Mouse (Mus musculus) inflammation-experienced regulatory T-cells, adult 6 months (primary cell): ENCODE results near the gene Ppp1r14c. TPM values are rescaled to one million over a fixed set of nuclear protein-coding genes. Genes with fewer than 3 reads are reported as not detected.

ENCODE experiments used
- ATAC-seq: one replicate; pipeline ENCODE4 v1.8.0; 2017
- polyA plus RNA-seq, 3 experiments: library from polyadenylated mRNA; unstranded; fragments of 100-300 nt; shearing (Covaris generic); gene quantifications; one replicate each; pipeline ENCODE4 v1.2.1; 2017

Ppp1r14c gene
- under 1 TPM; 0.21 to 0.70 (median 0.37) TPM for polyA plus RNA-seq

DNA sequence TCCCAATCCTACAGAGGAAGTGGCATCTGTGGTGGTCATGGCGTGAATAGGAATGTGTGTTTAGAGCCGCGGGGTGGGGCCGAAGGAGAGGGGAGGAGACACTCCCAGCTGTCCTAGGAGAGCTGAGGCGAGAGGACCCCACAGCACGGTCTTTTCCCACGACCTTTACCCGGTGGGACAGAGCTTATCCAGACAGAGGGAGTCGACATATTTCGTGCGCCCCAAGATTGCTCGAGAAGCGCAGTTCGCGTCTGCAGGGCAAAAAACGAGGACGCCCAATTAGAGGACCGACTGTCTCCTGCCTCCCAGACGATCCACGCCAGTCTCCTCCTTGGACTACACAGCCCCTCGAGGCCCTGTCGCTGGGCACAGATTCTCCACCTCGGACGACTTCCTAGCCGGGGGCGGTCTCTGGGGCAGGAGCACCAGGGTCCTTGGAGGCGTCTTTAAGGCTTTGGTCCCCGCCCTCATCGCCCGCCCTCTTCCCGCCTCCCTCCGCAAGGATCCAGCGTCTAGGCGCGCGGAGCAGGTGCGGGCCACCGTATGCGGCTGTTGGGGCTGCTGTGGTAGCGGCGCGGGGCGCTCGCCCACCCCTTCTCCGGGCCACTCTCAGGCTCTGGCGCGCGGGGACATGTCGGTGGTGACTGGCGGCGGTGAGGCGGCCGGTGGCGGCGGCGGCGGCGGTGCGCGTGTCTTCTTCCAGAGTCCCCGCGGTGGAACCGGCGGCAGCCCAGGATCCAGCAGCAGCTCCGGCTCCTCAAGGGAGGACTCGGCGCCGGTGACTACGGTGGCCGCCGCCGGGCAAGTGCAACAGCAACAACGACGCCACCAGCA, at the start of gene Ppp1r14c:
Gene Ppp1r14c, plus strand, starts transcription at position 22 of the 834 bp plus-strand sequence.
- no peak for ATAC-seq

DNA sequence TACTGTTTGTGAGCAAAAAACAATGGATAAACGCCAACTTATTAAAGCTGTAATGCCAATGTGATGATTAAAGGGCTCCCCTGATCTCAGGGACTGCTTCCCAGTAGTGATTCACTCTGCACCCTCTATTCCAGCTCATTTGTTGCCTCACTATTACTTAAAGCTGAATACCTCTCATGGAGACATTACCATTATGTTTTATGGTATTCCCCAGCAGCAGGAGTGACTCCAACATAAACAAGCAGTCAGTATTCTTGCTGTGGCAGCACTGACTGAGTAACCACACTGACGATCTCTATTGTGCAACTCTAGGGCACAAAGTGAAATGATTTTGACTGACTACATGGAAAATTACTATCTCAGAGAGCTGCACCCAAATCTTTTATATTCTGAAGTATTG, 44.5 kb upstream of the Ppp1r14c start:
- ATAC-seq: no peak

- ATAC-seq: no peak
Measured at GRCm38 (mm10) chr10:3325447-3325846, 40.4 kb upstream of the Ppp1r14c start.

DNA sequence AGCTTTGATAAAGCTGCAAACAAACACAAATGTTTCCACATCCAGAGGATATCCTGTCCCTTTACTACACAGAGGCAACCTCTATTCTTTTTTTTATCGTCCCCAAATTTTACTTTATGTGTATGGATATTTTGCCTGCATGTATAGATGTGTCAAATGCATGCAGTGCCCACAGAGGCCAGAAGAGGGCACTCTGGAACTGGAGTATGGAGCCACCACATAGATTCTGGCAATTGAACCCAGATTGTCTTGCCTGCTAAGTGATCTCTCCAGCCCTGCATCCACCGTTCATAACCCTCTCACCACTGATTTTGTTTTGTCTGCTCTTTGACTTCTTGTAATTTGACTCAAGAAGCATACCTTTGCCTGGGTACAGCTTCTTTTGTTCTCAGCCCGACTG, 33.0 kb upstream of the Ppp1r14c start:
- peak; percentile 46 for ATAC-seq

GRCm38 (mm10) chr10:3334570-3334969, 31.3 kb upstream of the Ppp1r14c start:
- peak; percentile 43 for ATAC-seq

- no peak for ATAC-seq
Measured at GRCm38 (mm10) chr10:3336729-3337329, 29.0 kb upstream of the Ppp1r14c start.

GRCm38 (mm10) chr10:3337330-3337901, 28.4 kb upstream of the Ppp1r14c start:
- ATAC-seq: no peak

DNA sequence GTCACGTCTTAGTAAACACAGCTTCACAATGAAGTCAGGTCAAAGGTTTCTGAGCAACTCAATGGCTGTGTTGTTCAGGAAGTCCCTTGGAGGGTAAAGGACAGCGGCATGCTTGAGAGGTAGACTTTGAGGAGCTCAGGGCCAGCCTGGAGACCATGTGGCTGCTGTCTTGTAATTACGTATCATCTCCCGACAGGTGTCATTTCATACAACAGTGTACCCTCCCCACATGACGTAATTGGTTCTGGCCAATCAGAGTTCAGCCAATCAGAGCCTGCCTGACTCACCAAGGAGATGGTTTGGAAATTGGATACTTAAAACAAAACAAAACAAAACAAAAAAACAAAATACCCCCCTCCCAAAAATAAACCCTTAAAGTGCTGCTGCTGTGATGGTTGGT, 20.2 kb upstream of the Ppp1r14c start:
- ATAC-seq: no peak

DNA sequence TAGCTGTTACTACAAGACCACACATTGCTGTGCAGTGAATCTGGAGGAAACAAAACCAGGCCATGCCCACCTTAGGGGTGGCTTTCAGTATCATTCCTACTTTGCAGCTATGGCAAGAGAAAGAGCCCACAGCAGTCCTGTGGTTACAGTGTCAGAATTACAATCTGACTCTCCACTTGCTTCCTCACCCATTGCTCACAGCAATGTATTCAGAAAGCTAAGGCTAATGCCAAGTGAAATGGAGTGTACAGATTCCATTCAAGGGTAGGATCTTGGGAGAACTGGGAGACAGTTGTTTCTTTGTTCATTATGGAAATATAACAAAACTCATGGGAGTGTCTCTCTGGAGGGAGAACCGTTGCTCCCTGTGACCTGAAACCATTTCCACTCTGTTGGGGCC, 6.3 kb upstream of the Ppp1r14c start:
- ATAC-seq: no peak

- no peak for ATAC-seq
Measured at GRCm38 (mm10) chr10:3365671-3366035, 204 bp upstream of the Ppp1r14c start.

DNA sequence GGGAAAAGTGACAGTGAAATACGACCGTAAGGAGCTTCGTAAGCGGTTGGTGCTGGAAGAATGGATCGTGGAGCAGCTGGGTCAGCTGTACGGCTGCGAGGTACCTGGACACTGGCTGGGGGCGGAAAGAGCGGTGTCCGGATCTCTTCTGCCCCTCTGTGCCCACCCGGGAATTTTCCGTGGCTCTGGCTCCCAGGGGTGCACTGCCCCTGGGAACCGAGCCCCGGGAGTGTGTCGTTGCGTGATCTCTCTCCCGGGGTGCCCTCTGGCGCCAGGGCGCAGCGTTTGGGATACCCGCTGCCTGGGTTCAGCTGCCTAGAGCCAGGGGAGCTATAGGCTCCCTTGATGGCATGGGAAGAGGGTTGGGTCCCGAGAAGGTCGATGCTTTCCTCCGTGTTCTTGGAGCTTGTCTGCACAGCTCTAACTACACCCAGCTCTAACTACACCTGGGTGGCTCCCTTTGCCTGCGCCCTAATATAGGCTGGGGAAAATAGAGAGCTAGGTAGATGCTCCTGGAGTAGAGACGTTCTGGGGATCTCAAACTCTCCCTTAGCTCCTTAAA, 1.1 kb downstream of the Ppp1r14c start:
- no peak for ATAC-seq

DNA sequence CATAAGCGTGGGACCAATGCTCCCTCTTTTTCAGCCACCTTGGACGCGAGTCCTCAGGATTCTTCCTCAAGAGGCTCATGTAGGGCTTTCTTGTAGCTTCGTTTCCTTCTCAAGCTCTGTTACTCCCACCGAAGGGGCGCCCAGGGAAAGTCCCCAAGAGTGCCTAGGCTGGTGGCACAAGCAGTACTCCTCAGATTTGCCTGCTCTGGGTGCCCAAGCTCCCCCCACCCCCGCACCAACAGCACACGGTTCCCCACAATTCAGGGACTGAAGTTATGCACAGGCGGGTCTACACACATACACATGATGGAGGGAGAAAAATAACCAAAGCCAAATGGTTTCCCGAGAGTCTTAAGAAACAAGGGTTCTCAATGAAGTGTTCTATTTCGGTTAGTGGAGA, 1.6 kb downstream of the Ppp1r14c start:
- ATAC-seq: no peak

DNA sequence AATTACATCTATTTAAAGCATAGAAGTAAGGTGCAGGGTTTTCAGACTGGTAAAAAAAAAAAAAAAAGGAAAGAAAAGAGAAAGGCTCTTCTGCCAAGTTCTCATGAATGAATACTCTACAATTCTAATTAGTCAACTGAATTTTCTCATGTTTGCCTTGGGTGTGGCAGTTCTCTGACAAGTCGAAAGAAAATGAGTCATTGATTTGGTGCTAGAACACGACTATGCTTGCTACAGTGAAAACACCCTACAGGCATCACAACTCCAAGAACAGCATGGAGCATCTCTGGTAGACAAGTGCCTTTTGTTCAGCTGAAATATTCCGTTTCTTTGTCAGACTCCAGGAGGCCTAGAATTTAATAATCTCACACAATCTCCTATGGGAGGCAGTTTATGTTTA, 17.3 kb downstream of the Ppp1r14c start:
- ATAC-seq: no peak

DNA sequence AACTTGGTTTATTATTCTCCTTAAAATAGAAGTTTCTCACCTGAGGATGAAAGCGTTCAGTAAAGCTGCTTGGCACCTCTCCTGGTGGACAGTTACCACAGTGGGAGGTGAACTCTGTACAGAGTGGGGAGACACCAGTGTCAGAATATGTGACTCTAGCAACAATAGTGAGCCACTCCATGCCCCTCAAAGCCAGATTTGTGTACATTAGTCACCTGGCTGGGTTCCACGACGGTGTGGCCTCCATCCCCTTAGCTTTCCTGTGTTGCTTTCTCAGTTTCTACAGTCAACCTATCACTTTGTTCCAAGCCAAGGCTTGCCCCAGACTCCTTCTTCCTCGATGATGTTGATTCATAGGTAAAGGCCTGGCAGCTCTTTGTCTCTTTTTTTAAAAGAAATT, 26.4 kb downstream of the Ppp1r14c start:
- ATAC-seq: no peak

DNA sequence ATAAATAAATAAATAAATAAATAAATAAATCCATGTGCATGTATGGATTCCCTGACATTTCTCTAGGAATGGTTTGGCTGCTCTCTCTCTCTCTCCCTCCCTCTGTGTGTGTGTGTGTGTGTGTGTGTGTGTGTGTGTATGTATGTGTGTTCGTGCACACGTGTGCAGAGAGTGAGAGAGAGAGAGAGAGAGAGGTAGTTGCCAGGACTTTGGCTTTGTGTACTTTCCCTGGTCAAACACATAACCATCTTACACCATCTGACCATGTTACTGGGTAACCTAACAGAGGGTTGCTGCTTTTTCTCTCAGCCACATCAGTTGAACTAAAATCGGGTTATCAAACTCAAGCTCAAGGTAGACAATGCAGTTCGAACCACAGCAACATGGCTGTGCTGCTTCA, 27.7 kb downstream of the Ppp1r14c start:
- no peak for ATAC-seq

- no peak for ATAC-seq
Measured at GRCm38 (mm10) chr10:3394193-3394592, 28.3 kb downstream of the Ppp1r14c start.

DNA sequence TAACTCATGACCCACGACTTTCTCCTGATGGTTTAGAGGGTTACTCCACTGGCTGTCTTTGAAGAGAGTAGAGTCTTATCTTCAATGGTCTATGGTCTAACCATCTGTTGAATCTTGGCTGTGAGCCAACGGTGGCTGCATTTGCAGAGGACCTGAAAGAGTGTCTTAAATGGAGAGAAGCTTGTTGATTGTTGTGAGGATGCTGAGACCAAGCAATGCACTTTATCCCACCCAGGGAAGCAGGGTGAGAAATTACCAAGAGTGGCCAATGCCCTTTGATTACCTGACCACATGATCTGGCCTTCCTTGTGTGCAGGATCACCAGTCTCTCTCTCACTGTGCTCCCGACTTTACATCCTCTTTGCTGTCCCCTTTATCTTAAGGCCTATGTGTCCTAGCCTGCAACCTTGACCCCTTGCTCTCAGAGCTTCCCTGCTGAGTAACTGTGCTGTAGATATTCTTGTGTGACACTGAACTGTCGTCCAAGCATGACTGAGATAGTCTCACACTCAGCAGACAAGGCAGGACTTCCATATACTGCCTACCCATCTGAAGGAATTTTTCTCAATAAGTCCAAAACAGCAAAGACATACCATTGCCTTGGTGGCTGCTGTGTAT, 28.9 kb downstream of the Ppp1r14c start:
- ATAC-seq: no peak

DNA sequence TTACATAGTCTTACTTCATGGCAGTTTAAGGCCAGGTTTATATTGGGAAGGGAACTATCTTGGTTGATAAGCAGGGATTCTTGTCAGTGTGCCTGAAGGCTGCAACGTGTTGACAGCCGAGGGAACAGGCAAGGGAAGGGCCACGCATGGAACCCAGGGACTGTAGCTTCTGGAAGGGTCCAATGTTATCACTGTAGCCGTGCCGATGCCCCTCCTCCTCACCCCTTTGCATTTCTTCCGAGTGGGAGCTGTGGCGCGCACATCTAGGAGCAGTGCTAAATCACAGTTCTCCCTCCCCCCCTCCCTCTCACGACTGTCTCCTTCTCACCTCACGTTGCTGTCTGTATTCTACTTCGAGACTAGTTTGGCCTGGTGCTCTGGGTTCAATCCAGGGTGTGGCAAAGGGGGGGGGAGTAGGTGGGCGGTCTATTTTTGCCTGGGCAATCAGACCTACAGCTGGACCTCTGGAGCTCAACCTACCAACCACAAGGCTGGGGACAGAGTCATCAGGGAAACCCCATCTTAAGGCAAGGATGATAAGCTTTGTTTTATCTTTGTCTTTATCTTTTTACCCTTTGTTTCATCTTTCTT, 29.6 kb downstream of the Ppp1r14c start:
- no peak for ATAC-seq

DNA sequence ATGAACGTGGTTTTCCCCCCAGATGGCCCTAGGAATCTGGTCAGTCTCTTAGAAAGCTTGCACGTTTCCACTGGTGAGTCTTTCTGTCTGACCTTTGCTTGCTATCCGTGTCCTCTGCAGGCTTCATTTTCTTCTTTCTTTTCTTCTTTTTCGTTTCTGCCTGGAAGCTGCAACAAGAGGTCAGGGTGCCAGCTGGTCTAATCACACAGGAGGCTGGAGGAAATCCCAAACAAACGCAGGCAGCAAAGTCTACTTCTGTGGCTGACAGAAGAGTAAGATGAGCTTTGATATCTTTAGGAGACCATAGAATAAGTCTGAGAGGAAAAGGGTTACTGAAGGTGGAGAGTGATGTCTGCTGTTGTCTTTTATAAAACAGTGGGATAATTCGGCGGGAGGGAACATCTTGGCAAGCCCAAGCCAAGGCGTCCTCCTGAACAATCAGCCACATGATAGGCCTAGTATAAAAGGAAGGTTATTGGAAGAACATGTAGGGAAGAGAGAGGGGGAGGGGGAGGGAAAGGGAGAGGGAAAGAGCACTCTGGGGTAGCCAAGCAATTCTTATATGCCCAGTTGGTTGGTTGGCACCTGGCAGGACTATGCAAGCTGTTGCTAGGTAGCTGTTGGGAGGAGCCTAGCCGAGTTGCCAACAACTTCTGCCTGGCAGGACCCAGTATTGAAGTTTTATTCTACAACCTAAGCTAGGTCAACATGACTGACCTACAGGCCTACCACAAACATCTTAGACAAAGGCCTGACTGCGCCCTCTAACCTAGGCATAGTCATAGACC, 30.3 kb downstream of the Ppp1r14c start:
- no peak for ATAC-seq

DNA sequence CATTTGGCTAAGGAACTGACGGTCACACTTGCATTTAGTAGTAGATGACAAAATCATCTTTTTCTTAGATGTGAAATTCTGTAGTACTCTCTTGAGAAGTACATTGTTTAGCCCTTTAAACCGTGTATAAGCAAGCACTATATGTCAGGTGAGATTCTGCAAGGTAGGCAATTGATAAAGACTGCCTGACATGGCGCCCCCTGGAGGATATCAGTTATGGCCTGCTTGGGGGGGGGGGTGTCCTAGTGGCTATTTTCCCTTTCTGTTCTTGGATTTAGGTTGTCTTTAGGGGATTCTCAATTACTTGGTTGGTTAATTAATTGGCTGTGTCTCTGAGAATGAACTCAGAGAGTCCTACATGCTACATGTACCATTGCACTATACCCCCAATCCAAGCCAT, 31.5 kb downstream of the Ppp1r14c start:
- no peak for ATAC-seq

GRCm38 (mm10) chr10:3398051-3398450, 32.2 kb downstream of the Ppp1r14c start:
- ATAC-seq: no peak

DNA sequence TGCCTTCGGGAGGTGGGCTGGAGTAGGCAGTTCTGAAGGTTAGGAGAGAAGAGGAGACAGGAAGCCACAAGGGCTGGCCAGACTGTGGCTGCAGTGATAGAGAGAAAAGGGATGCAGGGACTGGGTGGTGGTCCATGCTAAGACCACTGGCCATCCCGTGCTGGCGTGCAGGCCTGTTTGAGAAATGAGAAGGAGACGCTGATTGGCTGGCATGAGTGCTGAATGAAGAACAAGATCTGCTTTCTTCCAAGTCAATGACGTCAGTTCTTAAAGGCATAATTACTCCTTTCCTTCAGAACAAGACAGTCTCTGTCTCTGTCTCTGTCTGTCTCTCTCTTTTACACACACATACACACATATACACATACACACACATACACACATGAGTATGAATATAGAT, 36.4 kb downstream of the Ppp1r14c start:
- ATAC-seq: no peak
